Mouse (Mus musculus) cerebellum, adult 2 months (tissue): ENCODE data around the gene Pkm.

ENCODE experiments used
- CTCF ChIP-seq: fragments of 200-500 bp; IDR thresholded peaks from 2 replicates; pipeline ENCODE4 v1.5.1; 2011; ENCODE audit warnings: low read depth, mild to moderate bottlenecking, control low read depth, low read length, moderate library complexity, borderline replicate concordance; ENCODE audit not compliant: insufficient read depth
- POLR2A ChIP-seq: fragments of 200-500 bp; IDR thresholded peaks from 2 replicates; pipeline ENCODE4 v1.6.1; 2011; ENCODE audit warnings: low read length, control low read depth, borderline replicate concordance; ENCODE audit not compliant: insufficient read depth

DNA sequence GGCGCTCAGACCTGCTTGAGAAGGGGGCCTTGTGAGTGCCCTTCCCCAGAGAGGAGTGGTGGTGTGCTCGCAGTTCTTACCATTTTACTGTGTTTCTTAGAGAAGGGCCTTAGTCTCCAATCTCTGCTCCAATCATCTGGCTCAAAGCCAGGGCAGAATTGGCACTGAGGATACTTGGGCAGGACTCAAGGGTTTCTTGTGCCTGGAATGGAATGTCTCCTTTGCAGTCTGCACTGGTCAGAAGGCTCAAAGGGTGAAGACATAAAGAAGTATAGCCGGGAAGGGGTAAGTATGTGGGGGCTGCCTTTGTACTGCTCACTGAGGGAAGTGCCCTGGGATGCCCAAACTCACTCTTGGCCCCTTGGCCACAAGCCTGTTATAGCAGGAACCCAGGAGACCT lies 53.1 kb downstream of the Pkm start:
- TF ChIP-seq CTCF (no peak), POLR2A (no peak)
